Mouse (Mus musculus) liver, embryonic 12.5 days (tissue): Measurements from ENCODE around the gene Ccdc186. TPM values are rescaled to one million over a fixed set of nuclear protein-coding genes. Genes with fewer than 3 reads are reported as not detected.

Source experiments
- ATAC-seq: fragments of 200-750 bp; cut with Nextera tagmentation; 2 replicates; pipeline ENCODE4 v1.8.0; 2017; ENCODE audit warnings: moderate number of reproducible peaks, mild to moderate bottlenecking, moderate library complexity
- H3K27ac ChIP-seq: fragments of 300-500 bp; sonication (generic); 2 replicates; pipeline ENCODE4 v1.5.1; 2016; ENCODE audit warnings: mild to moderate bottlenecking
- H3K27me3 ChIP-seq: fragments of 300-500 bp; sonication (generic); replicated peaks from 2 replicates; pipeline ENCODE4 v1.6.1; 2016; ENCODE audit warnings: mild to moderate bottlenecking, moderate library complexity
- H3K36me3 ChIP-seq: fragments of 300-500 bp; sonication (generic); 2 replicates; pipeline ENCODE4 v1.6.1; 2016; ENCODE audit warnings: mild to moderate bottlenecking, moderate library complexity
- H3K4me1 ChIP-seq: fragments of 300-500 bp; sonication (generic); 2 replicates; pipeline ENCODE4 v1.6.1; 2016
- H3K4me2 ChIP-seq: fragments of 300-500 bp; sonication (generic); 2 replicates; pipeline ENCODE4 v1.6.1; 2016; ENCODE audit warnings: mild to moderate bottlenecking, moderate library complexity
- H3K4me3 ChIP-seq: fragments of 300-500 bp; sonication (generic); 2 replicates; pipeline ENCODE4 v1.5.1; 2016; ENCODE audit warnings: mild to moderate bottlenecking, moderate library complexity
- H3K9ac ChIP-seq: fragments of 300-500 bp; sonication (generic); 2 replicates; pipeline ENCODE4 v1.6.1; 2016; ENCODE audit warnings: mild to moderate bottlenecking, moderate library complexity
- H3K9me3 ChIP-seq: fragments of 300-500 bp; sonication (generic); replicated peaks from 2 replicates; pipeline ENCODE4 v1.6.1; 2016; ENCODE audit warnings: mild to moderate bottlenecking, moderate library complexity
- WGBS: fragments of 180-500 bp; shearing (Covaris S2); methylation state at CpG from one replicate; pipeline ENCODE4 v1.1.7; 2016; ENCODE audit not compliant: insufficient replicate concordance; 5-methylcytosine and 5-hydroxymethylcytosine counted together
- polyA plus RNA-seq: library from polyadenylated mRNA; unstranded; fragments of >200 nt; fragmentation: Nextera tagmentation; extraction: Ambion mirVana; gene quantifications from 2 replicates; pipeline ENCODE4 v1.2.1, GENCODE M21; 2016

The Ccdc186 gene
- 7.7 and 8.1 TPM in 2 replicates for polyA plus RNA-seq

DNA sequence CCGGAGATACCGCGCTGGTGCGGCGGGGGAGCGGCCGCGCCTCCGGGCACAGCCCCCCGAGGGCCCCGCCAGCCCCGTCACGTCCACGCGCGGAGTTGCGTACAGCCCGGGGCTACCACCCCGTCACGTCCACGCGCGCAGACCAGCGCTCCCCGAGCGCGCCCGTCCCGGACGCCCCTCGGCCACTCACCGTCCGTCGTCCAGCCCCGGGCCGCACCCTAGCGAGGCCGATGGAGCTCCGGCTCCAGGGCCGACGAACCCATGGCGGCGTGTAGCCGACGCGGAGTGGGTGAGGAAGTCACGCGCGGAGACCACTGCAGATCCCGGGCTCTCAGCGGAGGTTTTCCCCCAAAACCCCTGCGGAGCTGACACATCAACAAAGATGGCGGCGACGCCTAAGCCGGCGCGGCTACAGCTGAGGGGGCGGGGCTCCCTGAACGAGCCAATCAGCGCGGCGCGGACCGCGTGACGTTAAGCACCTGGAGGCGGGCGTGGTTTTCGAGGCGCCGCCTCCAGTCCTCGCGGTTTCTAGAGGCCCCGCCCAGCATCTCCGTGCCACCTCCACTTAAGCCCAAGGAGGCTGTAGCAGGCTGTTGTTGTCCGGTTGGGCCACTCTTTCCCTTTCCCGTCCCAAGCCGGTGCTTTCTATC, at the start of gene Ccdc186:
TSS of gene Ccdc186 (minus strand) at position 393 of the 650 bp plus-strand sequence.
- WGBS: under 1% methylated on average over 67 of the region's 79 CpGs
- peak within 1 kb of the TSS; percentile 84 for H3K27ac ChIP-seq

DNA sequence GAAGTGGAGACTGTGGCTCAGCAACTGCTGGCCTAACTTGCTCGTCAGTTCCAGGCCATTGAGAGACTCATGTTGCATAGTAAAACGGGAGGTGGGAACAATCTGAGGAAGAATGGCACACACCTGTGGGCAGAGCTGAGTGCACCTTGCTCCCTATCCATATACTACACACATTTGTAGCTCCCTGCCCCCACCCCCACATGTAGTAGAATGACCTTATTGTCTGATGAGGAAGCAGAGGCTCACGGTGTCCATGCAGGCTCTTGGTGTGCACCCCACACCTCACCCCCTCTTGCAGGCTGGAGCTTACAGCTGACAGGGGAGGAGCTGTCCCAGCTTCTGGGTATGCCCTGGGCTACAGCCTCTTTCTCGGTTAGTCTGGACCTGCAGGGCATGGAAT, 45.7 kb upstream of the Ccdc186 start:
- WGBS: 45% methylated on average over 4 of the region's 4 CpGs
- Histone ChIP-seq H3K4me1 (no peaks in the 10 kb centered on the region), H3K9ac (no peak overlapping the region), H3K4me3 (no peak overlapping the region), H3K27ac (no peak overlapping the region), H3K27me3 (peaks cover 59% of the 10 kb centered on the region), H3K4me2 (no peak overlapping the region), H3K9me3 (no peaks in the 10 kb centered on the region), H3K36me3 (no peaks in the 10 kb centered on the region)
- ATAC-seq: no peak

More for the DNA sequence above, at the start of gene Ccdc186:
- Histone ChIP-seq H3K9me3 (no peaks in the 10 kb centered on the region), H3K9ac (peak within 1 kb of the TSS; percentile 94), H3K4me2 (peak within 1 kb of the TSS; percentile 71), H3K36me3 (peaks cover 6% of the 10 kb centered on the region; the same call in 1 of the 2 replicates), H3K4me3 (peak within 1 kb of the TSS; percentile 99), H3K4me1 (peaks cover 42% of the 10 kb centered on the region), H3K27me3 (peaks cover 36% of the 10 kb centered on the region)
- peak; percentile 97 for ATAC-seq

DNA sequence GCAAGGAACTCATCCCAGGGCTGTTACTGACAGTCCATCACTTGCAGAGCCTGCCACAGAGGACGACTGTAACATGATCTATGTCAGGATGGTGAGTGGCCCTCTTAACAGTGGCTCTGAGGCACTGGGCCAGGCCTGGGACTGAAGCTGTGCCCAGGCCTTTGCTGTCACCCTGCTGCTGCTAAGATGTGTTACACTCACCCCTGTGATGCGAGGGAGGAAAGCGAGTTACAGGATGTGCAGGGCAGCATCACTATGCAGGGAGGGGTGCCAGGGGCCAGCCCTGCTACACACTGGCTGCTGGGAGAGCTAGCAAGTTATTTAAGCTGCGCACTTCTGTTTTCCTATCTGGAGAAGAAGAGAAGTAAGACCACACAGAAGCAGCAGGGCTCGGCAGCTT, 34.5 kb upstream of the Ccdc186 start:
- Histone ChIP-seq H3K27ac (no peak overlapping the region), H3K27me3 (peaks cover 3% of the 10 kb centered on the region; the same call in 1 of the 2 replicates), H3K4me1 (no peaks in the 10 kb centered on the region), H3K36me3 (no peaks in the 10 kb centered on the region), H3K4me3 (no peak overlapping the region), H3K9me3 (no peaks in the 10 kb centered on the region), H3K4me2 (no peak overlapping the region), H3K9ac (no peak overlapping the region)
- no peak for ATAC-seq
- WGBS: 46% methylated on average over 5 of the region's 5 CpGs

DNA sequence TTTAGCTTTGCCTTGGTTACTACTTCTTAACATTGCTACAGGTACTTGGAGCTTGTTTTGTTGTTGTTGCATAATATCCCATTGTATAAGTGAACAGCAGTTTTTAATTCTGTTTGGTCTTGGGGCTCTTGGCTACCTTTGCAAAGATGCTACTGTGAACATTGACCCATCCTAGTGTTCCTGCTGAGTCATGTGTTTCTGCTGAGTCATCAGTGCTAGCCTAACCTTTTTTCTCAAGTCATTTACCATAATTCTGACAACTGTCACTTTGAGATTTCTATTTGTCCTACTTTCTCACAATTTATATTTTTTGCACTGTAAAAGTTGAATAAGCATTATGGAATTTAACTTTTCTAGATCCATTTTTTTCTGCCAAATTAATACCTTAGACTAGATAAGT, 30.6 kb upstream of the Ccdc186 start:
- H3K27me3 ChIP-seq: no peaks in the 10 kb centered on the region; the same call in 1 of the 2 replicates
- H3K9me3 ChIP-seq: no peaks in the 10 kb centered on the region
- H3K9ac ChIP-seq: no peak overlapping the region
- H3K4me2 ChIP-seq: no peak overlapping the region
- no peaks in the 10 kb centered on the region for H3K4me1 ChIP-seq
- no peak for ATAC-seq
- no peaks in the 10 kb centered on the region for H3K36me3 ChIP-seq
- H3K27ac ChIP-seq: no peak overlapping the region
- H3K4me3 ChIP-seq: no peak overlapping the region

DNA sequence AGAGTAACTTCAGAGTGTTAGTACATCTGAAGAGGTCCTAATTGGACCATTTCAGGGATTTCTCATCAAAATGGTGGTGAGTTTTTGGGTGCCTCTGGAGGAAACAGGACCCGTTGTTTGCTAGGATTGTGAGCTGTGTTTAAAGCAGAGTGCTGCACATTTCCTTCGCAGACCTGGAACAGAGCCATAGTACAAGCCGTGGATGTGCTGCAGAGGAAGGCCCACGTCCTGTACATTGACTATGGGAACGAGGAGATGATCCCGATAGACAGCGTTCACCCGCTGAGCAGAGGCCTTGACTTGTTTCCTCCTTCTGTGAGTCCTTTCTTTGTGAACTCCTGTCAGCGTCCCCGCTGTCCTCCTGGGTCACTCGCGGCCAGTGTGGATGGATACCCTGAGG, 21.0 kb upstream of the Ccdc186 start:
- Histone ChIP-seq H3K4me2 (no peak overlapping the region), H3K9me3 (no peaks in the 10 kb centered on the region), H3K4me3 (no peak overlapping the region), H3K9ac (no peak overlapping the region), H3K27ac (no peak overlapping the region), H3K36me3 (no peaks in the 10 kb centered on the region), H3K27me3 (peaks cover 6% of the 10 kb centered on the region; the same call in 1 of the 2 replicates), H3K4me1 (no peaks in the 10 kb centered on the region)
- ATAC-seq: no peak
- WGBS: 77% methylated on average over 12 of the region's 12 CpGs

DNA sequence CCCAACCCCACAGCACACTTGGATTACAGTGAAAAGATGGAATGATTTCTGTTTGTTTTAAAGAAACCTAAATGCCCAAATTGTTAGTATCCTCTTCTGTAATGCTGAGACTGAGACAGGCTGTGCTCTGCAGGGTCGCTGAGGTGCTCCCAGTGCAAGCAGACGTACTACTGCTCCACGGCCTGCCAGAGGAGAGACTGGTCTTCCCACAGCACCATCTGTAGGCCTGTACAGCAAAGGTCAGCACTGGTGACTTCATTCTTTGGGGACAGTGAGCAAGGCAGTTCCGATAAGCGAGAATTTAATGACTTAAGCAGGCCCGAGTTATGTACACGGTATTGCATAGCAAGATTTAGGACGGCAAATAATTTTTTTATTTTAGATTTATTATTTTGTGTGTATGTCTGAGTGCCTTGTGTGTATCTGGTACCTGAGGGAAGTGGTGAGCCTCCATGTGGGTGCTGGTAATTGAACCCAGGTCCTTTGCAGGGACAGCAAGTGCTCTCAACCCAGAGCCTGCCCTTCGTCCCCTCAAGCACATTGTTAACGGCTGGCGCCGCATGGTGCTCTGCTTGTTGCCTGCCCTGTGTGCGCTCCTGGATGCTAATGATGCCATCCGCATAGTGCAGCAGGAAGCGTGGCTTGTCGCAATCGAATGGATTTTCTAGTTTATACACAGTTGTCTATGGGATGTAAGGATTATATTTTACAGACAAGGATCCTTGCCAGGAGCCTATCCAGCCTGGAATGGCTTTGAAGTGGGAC, 17.1 kb upstream of the Ccdc186 start:
- WGBS: 74% methylated on average over 17 of the region's 17 CpGs
- Histone ChIP-seq H3K9me3 (no peaks in the 10 kb centered on the region), H3K27me3 (peaks cover 6% of the 10 kb centered on the region), H3K4me3 (no peak overlapping the region), H3K9ac (no peak overlapping the region), H3K36me3 (no peaks in the 10 kb centered on the region), H3K27ac (no peak overlapping the region), H3K4me1 (no peaks in the 10 kb centered on the region), H3K4me2 (no peak overlapping the region)
- ATAC-seq: no peak

DNA sequence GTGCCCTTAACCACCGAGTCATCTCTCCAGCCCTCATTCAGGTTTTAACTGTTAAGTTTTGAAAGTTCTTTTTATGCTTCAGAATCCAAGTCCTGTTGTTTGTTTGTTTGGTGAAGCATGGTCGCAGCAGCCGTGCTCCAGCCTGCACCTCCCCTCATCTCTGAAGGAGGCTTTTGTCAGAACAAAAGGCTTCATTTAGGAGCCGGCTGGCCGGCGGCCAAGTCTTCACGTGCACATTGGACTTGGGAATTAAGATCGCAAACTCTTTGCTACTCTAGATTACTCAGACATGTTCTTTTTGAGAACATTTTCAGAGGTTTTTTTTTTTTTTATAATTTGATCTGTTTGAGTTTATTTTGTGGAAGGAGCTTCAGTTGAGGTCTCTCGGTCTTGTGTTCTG, 13.3 kb upstream of the Ccdc186 start:
- Histone ChIP-seq H3K9ac (no peak overlapping the region), H3K27me3 (peaks cover 8% of the 10 kb centered on the region), H3K9me3 (no peaks in the 10 kb centered on the region), H3K4me1 (no peaks in the 10 kb centered on the region), H3K27ac (no peak overlapping the region), H3K4me2 (no peak overlapping the region), H3K4me3 (no peak overlapping the region), H3K36me3 (no peaks in the 10 kb centered on the region)
- ATAC-seq: no peak
- WGBS: 77% methylated on average over 9 of the region's 9 CpGs

DNA sequence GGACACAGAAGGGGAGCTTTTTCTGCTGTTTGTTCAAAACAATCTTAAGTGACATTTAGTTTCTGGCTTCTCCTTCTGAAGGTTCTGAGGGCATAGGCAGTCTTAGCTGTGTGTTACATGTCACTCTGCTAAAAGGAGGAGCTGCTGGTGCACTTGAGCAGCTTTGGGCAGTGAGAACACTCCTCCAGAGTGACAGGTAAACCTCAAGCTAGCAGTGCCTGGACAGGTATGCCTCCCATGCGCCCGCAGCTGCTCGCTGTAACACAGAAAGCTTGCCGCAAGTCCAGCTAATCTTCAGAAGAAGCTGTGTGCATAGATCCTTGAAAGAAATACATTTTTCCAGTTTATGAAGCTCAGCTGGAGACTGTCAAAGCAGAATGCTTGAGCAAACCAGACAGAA, 8.2 kb upstream of the Ccdc186 start:
- H3K27me3 ChIP-seq: peaks cover 31% of the 10 kb centered on the region
- H3K4me3 ChIP-seq: no peak overlapping the region
- 77% methylated on average over 4 of the region's 4 CpGs for WGBS
- H3K9me3 ChIP-seq: no peaks in the 10 kb centered on the region
- no peak overlapping the region for H3K27ac ChIP-seq
- no peak overlapping the region for H3K4me2 ChIP-seq
- no peak overlapping the region for H3K9ac ChIP-seq
- no peak for ATAC-seq
- 0 out of 2 replicates have a peak, but pooled peaks cover 2% of the 10 kb centered on the region for H3K4me1 ChIP-seq
- H3K36me3 ChIP-seq: no peaks in the 10 kb centered on the region

DNA sequence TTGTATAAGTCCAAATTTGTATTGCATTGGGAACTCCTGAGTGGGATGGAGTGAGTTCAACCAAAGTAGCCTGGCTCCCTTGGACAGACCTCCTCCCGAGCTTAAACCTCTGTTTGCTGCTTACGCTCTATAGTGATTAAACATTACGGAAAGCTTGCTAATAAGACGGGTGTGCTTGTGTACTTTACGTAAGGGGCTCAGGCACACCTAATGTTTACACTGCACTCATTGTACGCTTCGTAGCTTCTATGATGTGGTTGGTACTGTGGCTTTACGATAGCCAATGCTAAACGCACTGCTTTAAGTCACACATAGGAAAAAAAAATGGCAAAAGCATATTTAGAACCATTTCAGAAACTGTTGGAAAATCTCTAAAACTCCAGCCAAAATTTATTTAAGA, 7.3 kb upstream of the Ccdc186 start:
- Histone ChIP-seq H3K4me2 (no peak overlapping the region), H3K36me3 (no peaks in the 10 kb centered on the region), H3K9ac (no peak overlapping the region), H3K9me3 (no peaks in the 10 kb centered on the region), H3K27ac (no peak overlapping the region), H3K4me3 (no peak overlapping the region), H3K4me1 (0 out of 2 replicates have a peak, but pooled peaks cover 2% of the 10 kb centered on the region), H3K27me3 (peaks cover 39% of the 10 kb centered on the region)
- 72% methylated on average over 9 of the region's 9 CpGs for WGBS
- ATAC-seq: no peak

DNA sequence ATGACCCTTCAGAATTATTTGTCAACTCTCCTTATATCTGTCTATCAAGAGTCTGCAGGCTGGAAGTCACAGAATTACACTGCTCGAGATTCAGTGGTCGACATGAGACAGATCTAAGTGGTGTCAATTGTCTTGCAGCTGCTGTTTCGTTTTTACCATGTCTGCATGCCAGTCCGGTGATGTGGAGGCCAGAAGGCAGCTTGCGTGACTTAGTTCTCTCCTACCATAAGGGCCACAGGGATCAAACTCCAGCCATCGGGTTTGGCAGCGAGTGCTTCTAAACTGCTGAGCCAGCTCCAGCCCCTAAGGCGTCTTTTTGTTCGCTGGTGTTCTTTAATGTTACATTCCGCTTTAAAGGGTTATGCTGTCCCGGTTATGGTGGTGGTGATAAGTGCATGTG, 6.3 kb upstream of the Ccdc186 start:
- Histone ChIP-seq H3K27me3 (peaks cover 46% of the 10 kb centered on the region), H3K27ac (no peak overlapping the region)

DNA sequence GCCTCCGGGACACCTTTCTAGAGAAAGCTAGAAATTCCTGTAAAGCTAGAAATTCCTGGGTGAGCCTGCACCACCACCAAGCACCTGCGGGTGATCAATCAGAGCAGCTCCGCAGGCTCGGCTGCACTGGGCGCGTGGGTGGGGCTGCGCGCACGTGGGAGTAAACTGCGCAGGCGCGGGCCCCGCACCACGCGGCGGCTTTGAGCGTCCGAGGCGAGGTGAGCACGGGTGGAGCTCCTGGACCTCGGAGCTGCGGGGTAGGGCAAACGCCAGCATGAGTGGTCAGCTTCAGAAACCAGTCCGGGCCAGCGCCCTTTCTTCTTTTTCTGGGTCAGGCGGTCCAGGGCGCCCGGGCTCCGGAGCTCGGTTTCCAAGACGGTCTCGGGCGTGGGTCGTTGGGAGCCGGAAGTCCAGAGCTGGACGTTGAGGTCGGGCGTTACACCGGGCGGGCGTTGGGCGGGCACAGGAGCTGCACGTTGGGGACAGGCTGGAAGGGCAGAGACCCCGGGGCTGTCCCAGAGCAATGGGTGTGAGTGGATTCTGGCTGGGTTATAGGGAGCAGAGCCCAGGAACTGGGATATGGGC, 4.1 kb upstream of the Ccdc186 start, which contains the start of gene Tdrd1:
TSS of gene Tdrd1 (plus strand) at position 163 of the 585 bp plus-strand sequence.
- peak within 1 kb of the TSS; percentile 44 for H3K4me2 ChIP-seq
- 46% methylated on average over 44 of the region's 44 CpGs for WGBS
- no peak within 1 kb of the TSS for H3K27ac ChIP-seq
- H3K4me1 ChIP-seq: peaks cover 11% of the 10 kb centered on the region
- no peak within 1 kb of the TSS for H3K4me3 ChIP-seq
- H3K27me3 ChIP-seq: peaks cover 45% of the 10 kb centered on the region
- no peak within 1 kb of the TSS for H3K9ac ChIP-seq
- no peaks in the 10 kb centered on the region for H3K36me3 ChIP-seq
- no peaks in the 10 kb centered on the region for H3K9me3 ChIP-seq
- no peak for ATAC-seq

More for the DNA sequence above, 6.3 kb upstream of the Ccdc186 start:
- 74% methylated on average over 11 of the region's 11 CpGs for WGBS
- no peak for ATAC-seq
- Histone ChIP-seq H3K4me1 (0 out of 2 replicates have a peak, but pooled peaks cover 2% of the 10 kb centered on the region), H3K9me3 (no peaks in the 10 kb centered on the region), H3K4me2 (no peak overlapping the region), H3K4me3 (no peak overlapping the region), H3K9ac (no peak overlapping the region), H3K36me3 (no peaks in the 10 kb centered on the region)

DNA sequence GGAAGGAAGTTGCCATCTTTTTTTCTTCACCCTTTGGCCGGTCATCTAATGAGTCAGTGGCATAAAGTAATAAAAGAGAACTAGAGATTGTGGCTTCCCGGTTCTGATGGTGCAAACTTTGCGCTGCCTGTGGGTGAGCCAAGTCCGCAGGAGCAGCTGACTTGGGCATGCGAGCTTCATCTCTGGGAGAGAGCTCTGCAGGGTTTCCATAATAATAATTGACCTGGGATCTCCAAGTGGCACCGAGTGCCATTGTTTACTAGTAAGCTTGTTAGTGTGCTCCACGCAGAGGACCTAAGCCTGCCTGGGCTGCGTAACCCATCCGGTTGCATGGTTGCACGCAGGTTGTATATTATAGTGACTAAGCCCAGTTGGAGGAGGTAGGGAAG, 452 bp upstream of the Ccdc186 start:
- Histone ChIP-seq H3K4me2 (peak overlapping the region; percentile 71), H3K27me3 (peaks cover 41% of the 10 kb centered on the region), H3K4me1 (peaks cover 37% of the 10 kb centered on the region), H3K4me3 (peak overlapping the region; percentile 99), H3K36me3 (peaks cover 6% of the 10 kb centered on the region; the same call in 1 of the 2 replicates), H3K27ac (no peak overlapping the region), H3K9ac (peak overlapping the region; percentile 42), H3K9me3 (no peaks in the 10 kb centered on the region)
- 25% methylated on average over 10 of the region's 10 CpGs for WGBS
- ATAC-seq: peak; percentile 54
